Mouse (Mus musculus) lung, adult 2 months (tissue): ENCODE measurements around the gene Ddx19a.

ENCODE experiments used
- CTCF ChIP-seq: fragments of 200-500 bp; IDR thresholded peaks from 2 replicates; pipeline ENCODE4 v1.5.1; 2011; ENCODE audit warnings: mild to moderate bottlenecking, low read length, control low read depth; ENCODE audit not compliant: insufficient read depth
- POLR2A ChIP-seq: fragments of 200-500 bp; IDR thresholded peaks from 2 replicates; pipeline ENCODE4 v1.6.1; 2011; ENCODE audit warnings: low read depth, mild to moderate bottlenecking, control low read depth, low read length, borderline replicate concordance; ENCODE audit errors: extremely low read depth

- TF ChIP-seq CTCF (no peak), POLR2A (peak; percentile 72)
Observed at GRCm38 (mm10) chr8:111027391-111027937, 29.9 kb upstream of the Ddx19a start.
